Mouse (Mus musculus) central nervous system, embryonic 11.5 days (tissue): ENCODE measurements around the gene Stim2. TPM values are rescaled to one million over a fixed set of nuclear protein-coding genes. Genes with fewer than 3 reads are reported as not detected.

Experiments
- polyA plus RNA-seq: library from polyadenylated mRNA; depleted of rRNA; stranded (reverse); fragments of >200 nt; gene quantifications from 2 replicates; pipeline ENCODE4 v1.2.3, GENCODE M21; 2012; rRNA removed

Gene Stim2
- 9.2 and 13.2 TPM in 2 replicates for polyA plus RNA-seq

DNA sequence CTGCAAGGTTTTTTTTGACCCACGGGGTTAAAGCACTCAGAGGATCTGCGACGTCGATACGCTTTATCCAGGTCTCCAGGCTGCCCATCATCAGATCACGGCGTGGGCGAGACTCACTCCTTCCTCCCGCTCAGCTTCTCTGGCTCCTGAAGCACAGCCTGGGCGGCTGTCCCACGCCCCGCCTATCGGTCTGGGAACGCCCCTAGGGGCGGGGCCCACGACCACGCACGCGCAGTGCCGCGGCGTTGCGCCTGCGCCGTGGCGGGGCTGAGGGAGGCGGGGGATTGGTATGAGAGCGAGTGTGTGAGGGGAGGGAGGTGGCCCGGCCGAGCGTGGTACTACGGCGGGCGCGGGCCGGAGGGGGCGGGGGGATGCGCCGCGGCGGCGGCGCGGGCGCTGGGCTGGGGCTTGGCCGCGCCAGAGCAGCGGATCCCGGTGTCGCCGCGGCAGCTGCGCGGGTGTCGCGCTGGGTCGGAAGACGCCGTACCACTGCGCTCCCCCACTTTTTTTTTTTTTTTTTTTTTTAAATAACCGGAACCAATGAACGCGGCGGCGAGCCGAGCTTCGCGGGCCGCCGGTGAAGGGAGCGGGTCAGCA lies at the start of gene Stim2:
Gene Stim2, plus strand, starts transcription at position 354 of the 597 bp plus-strand sequence.

Other genes with a start within 250 kb of the Stim2 start
- 45.5 and 51.4 TPM in 2 replicates for gene Tbc1d19, start 188.9 kb upstream of the Stim2 start, polyA plus RNA-seq